Mouse (Mus musculus): ENCODE measurements around the gene Slco4a1. TPM values are rescaled to one million over a fixed set of nuclear protein-coding genes. Genes with fewer than 3 reads are reported as not detected.
A peak's percentile ranks its signal among the peaks of the same experiment; 100 is the strongest.

Slco4a1 gene
- polyA plus RNA-seq, 1 experiment from 2014 or later = 3.3 TPM

GRCm38 (mm10) chr2:180440596-180441332 is 15.3 kb upstream of the Slco4a1 start:
- Histone ChIP-seq H3K9me3 (ENCODE audit: control insufficient read depth, low read length) (no peaks in the 10 kb centered on the region), H3K27ac (ENCODE audit: low read depth, low read length) (no peak overlapping the region), H3K36me3 (ENCODE audit: control insufficient read depth, insufficient read depth, low read length) (no peaks in the 10 kb centered on the region), H3K27me3 (ENCODE audit: control insufficient read depth, insufficient read depth, low read length) (no peaks in the 10 kb centered on the region), H3K4me1 (replicated peaks; ENCODE audit: control insufficient read depth, insufficient read depth, low read length) (no peaks in the 10 kb centered on the region), H3K4me2 (replicated peaks; ENCODE audit: low read depth, low read length) (no peak overlapping the region), H3K4me3 (ENCODE audit: low read depth, low read length) (no peak overlapping the region), H3K9ac (ENCODE audit: low read depth, low read length) (no peak overlapping the region)
- no peak for DNase-seq (ENCODE audit: low spot score)
- ATAC-seq (ENCODE audit: low FRiP score) = no peak
- 69% methylated on average over 9 of the region's 9 CpGs for WGBS

- ATAC-seq (ENCODE audit: low FRiP score) = no peak
- no peak overlapping the region for H3K4me3 ChIP-seq (ENCODE audit: low read depth, low read length)
- H3K4me2 ChIP-seq (replicated peaks; ENCODE audit: low read depth, low read length) = no peak overlapping the region
- H3K27ac ChIP-seq (ENCODE audit: low read depth, low read length) = no peak overlapping the region
- no peaks in the 10 kb centered on the region for H3K9me3 ChIP-seq (ENCODE audit: control insufficient read depth, low read length)
- H3K4me1 ChIP-seq (replicated peaks; ENCODE audit: control insufficient read depth, insufficient read depth, low read length) = no peaks in the 10 kb centered on the region
- H3K36me3 ChIP-seq (ENCODE audit: control insufficient read depth, insufficient read depth, low read length) = no peaks in the 10 kb centered on the region
- H3K9ac ChIP-seq (ENCODE audit: low read depth, low read length) = no peak overlapping the region
- no peak for DNase-seq (ENCODE audit: low spot score)
- no peaks in the 10 kb centered on the region for H3K27me3 ChIP-seq (ENCODE audit: control insufficient read depth, insufficient read depth, low read length)
- 76% methylated on average over 5 of the region's 5 CpGs for WGBS
Observed at GRCm38 (mm10) chr2:180442061-180442460, 14.0 kb upstream of the Slco4a1 start.

- WGBS = 72% methylated on average over 7 of the region's 7 CpGs
- no peak for ATAC-seq (ENCODE audit: low FRiP score)
- no peaks in the 10 kb centered on the region for H3K4me1 ChIP-seq (replicated peaks; ENCODE audit: control insufficient read depth, insufficient read depth, low read length)
Observed at GRCm38 (mm10) chr2:180443861-180444260, 12.2 kb upstream of the Slco4a1 start.

GRCm38 (mm10) chr2:180444957-180445785 is 10.9 kb upstream of the Slco4a1 start:
- Histone ChIP-seq H3K4me2 (replicated peaks; ENCODE audit: low read depth, low read length) (no peak overlapping the region), H3K4me3 (ENCODE audit: low read depth, low read length) (no peak overlapping the region), H3K9me3 (ENCODE audit: control insufficient read depth, low read length) (no peaks in the 10 kb centered on the region), H3K36me3 (ENCODE audit: control insufficient read depth, insufficient read depth, low read length) (no peaks in the 10 kb centered on the region), H3K27me3 (ENCODE audit: control insufficient read depth, insufficient read depth, low read length) (no peaks in the 10 kb centered on the region), H3K9ac (ENCODE audit: low read depth, low read length) (no peak overlapping the region), H3K27ac (ENCODE audit: low read depth, low read length) (no peak overlapping the region), H3K4me1 (replicated peaks; ENCODE audit: control insufficient read depth, insufficient read depth, low read length) (no peaks in the 10 kb centered on the region)
- WGBS = 52% methylated on average over 8 of the region's 9 CpGs
- no peak for DNase-seq (ENCODE audit: low spot score)
- no peak for ATAC-seq (ENCODE audit: low FRiP score)

More at GRCm38 (mm10) chr2:180443861-180444260, 12.2 kb upstream of the Slco4a1 start:
- no peak overlapping the region for H3K4me3 ChIP-seq (ENCODE audit: low read depth, low read length)
- H3K27ac ChIP-seq (ENCODE audit: low read depth, low read length) = no peak overlapping the region
- no peak overlapping the region for H3K9ac ChIP-seq (ENCODE audit: low read depth, low read length)
- no peak overlapping the region for H3K4me2 ChIP-seq (replicated peaks; ENCODE audit: low read depth, low read length)
- no peak for DNase-seq (ENCODE audit: low spot score)
- no peaks in the 10 kb centered on the region for H3K27me3 ChIP-seq (ENCODE audit: control insufficient read depth, insufficient read depth, low read length)
- no peaks in the 10 kb centered on the region for H3K36me3 ChIP-seq (ENCODE audit: control insufficient read depth, insufficient read depth, low read length)
- H3K9me3 ChIP-seq (ENCODE audit: control insufficient read depth, low read length) = no peaks in the 10 kb centered on the region

- Histone ChIP-seq H3K4me2 (replicated peaks; ENCODE audit: low read depth, low read length) (no peak overlapping the region), H3K36me3 (ENCODE audit: control insufficient read depth, insufficient read depth, low read length) (no peaks in the 10 kb centered on the region), H3K4me3 (ENCODE audit: low read depth, low read length) (no peak overlapping the region), H3K27me3 (ENCODE audit: control insufficient read depth, insufficient read depth, low read length) (no peaks in the 10 kb centered on the region), H3K4me1 (replicated peaks; ENCODE audit: control insufficient read depth, insufficient read depth, low read length) (no peaks in the 10 kb centered on the region), H3K9me3 (ENCODE audit: control insufficient read depth, low read length) (no peaks in the 10 kb centered on the region), H3K9ac (ENCODE audit: low read depth, low read length) (no peak overlapping the region), H3K27ac (ENCODE audit: low read depth, low read length) (no peak overlapping the region)
- DNase-seq (ENCODE audit: low spot score) (no peak), ATAC-seq (ENCODE audit: low FRiP score) (no peak)
- 98% methylated on average over 1 of the region's 1 CpGs for WGBS
Observed at GRCm38 (mm10) chr2:180445962-180446361, 10.1 kb upstream of the Slco4a1 start.

GRCm38 (mm10) chr2:180449007-180449406 is 7.0 kb upstream of the Slco4a1 start:
- Histone ChIP-seq H3K4me3 (ENCODE audit: low read depth, low read length) (no peak overlapping the region), H3K9me3 (ENCODE audit: control insufficient read depth, low read length) (no peaks in the 10 kb centered on the region), H3K9ac (ENCODE audit: low read depth, low read length) (no peak overlapping the region), H3K4me1 (replicated peaks; ENCODE audit: control insufficient read depth, insufficient read depth, low read length) (no peaks in the 10 kb centered on the region), H3K4me2 (replicated peaks; ENCODE audit: low read depth, low read length) (no peak overlapping the region), H3K27ac (ENCODE audit: low read depth, low read length) (no peak overlapping the region), H3K27me3 (ENCODE audit: control insufficient read depth, insufficient read depth, low read length) (no peaks in the 10 kb centered on the region; the same call in 1 of the 2 replicates), H3K36me3 (ENCODE audit: control insufficient read depth, insufficient read depth, low read length) (no peaks in the 10 kb centered on the region)
- no peak for DNase-seq (ENCODE audit: low spot score)
- no peak for ATAC-seq (ENCODE audit: low FRiP score)
- 74% methylated on average over 5 of the region's 5 CpGs for WGBS

- WGBS = 70% methylated on average over 5 of the region's 5 CpGs
- Histone ChIP-seq H3K4me2 (replicated peaks; ENCODE audit: low read depth, low read length) (no peak overlapping the region), H3K27me3 (ENCODE audit: control insufficient read depth, insufficient read depth, low read length) (peaks cover 2% of the 10 kb centered on the region; the same call in 1 of the 2 replicates), H3K9ac (ENCODE audit: low read depth, low read length) (no peak overlapping the region), H3K36me3 (ENCODE audit: control insufficient read depth, insufficient read depth, low read length) (no peaks in the 10 kb centered on the region), H3K27ac (ENCODE audit: low read depth, low read length) (no peak overlapping the region), H3K4me1 (replicated peaks; ENCODE audit: control insufficient read depth, insufficient read depth, low read length) (no peaks in the 10 kb centered on the region), H3K9me3 (ENCODE audit: control insufficient read depth, low read length) (no peaks in the 10 kb centered on the region), H3K4me3 (ENCODE audit: low read depth, low read length) (no peak overlapping the region)
- ATAC-seq (ENCODE audit: low FRiP score) = no peak
- no peak for DNase-seq (ENCODE audit: low spot score)
Observed at GRCm38 (mm10) chr2:180450529-180450928, 5.5 kb upstream of the Slco4a1 start.

GRCm38 (mm10) chr2:180456705-180457104 is 660 bp downstream of the Slco4a1 start:
- peak overlapping the region; percentile 52 for H3K4me3 ChIP-seq (ENCODE audit: low read depth, low read length)
- H3K36me3 ChIP-seq (ENCODE audit: control insufficient read depth, insufficient read depth, low read length) = no peaks in the 10 kb centered on the region
- H3K9me3 ChIP-seq (ENCODE audit: control insufficient read depth, low read length) = no peaks in the 10 kb centered on the region
- peaks cover 11% of the 10 kb centered on the region for H3K27me3 ChIP-seq (ENCODE audit: control insufficient read depth, insufficient read depth, low read length)
- no peak overlapping the region; the same call in 1 of the 2 replicates for H3K27ac ChIP-seq (ENCODE audit: low read depth, low read length)
- peak overlapping the region; percentile 45 for H3K9ac ChIP-seq (ENCODE audit: low read depth, low read length)
- ATAC-seq (ENCODE audit: low FRiP score) (no peak), DNase-seq (ENCODE audit: low spot score) (peak; percentile 53)
- WGBS = 1% methylated on average over 28 of the region's 28 CpGs
- peak overlapping the region; percentile 96 for H3K4me2 ChIP-seq (replicated peaks; ENCODE audit: low read depth, low read length)
- peaks cover 4% of the 10 kb centered on the region for H3K4me1 ChIP-seq (replicated peaks; ENCODE audit: control insufficient read depth, insufficient read depth, low read length)

Measured in hindbrain, embryonic 11.5 days (tissue).